Mouse (Mus musculus) midbrain, embryonic 15.5 days (tissue): ENCODE data around the gene Rassf1. TPM values are rescaled to one million over a fixed set of nuclear protein-coding genes. Genes with fewer than 3 reads are reported as not detected.

ENCODE experiments used
- ATAC-seq: fragments of 200-750 bp; cut with Nextera tagmentation; replicated peaks from 2 replicates; pipeline ENCODE4 v1.8.0; 2017; ENCODE audit warnings: moderate TSS enrichment
- H3K27ac ChIP-seq: fragments of 300-500 bp; sonication (generic); 2 replicates; pipeline ENCODE4 v1.5.1; 2015; ENCODE audit warnings: mild to moderate bottlenecking, inconsistent platforms
- H3K27me3 ChIP-seq: fragments of 300-500 bp; sonication (generic); replicated peaks from 2 replicates; pipeline ENCODE4 v1.6.1; 2015; ENCODE audit warnings: inconsistent platforms
- H3K36me3 ChIP-seq: fragments of 300-500 bp; sonication (generic); replicated peaks from 2 replicates; pipeline ENCODE4 v1.6.1; 2015; ENCODE audit warnings: inconsistent platforms
- H3K4me1 ChIP-seq: fragments of 300-500 bp; sonication (generic); 2 replicates; pipeline ENCODE4 v1.6.1; 2015; ENCODE audit warnings: inconsistent platforms
- H3K4me2 ChIP-seq: fragments of 300-500 bp; sonication (generic); 2 replicates; pipeline ENCODE4 v1.6.1; 2015; ENCODE audit warnings: inconsistent platforms, mild to moderate bottlenecking, moderate library complexity
- H3K4me3 ChIP-seq: fragments of 300-500 bp; sonication (generic); 2 replicates; pipeline ENCODE4 v1.5.1; 2015; ENCODE audit warnings: mild to moderate bottlenecking, inconsistent platforms
- H3K9ac ChIP-seq: fragments of 300-500 bp; sonication (generic); 2 replicates; pipeline ENCODE4 v1.6.1; 2015; ENCODE audit warnings: mild to moderate bottlenecking, inconsistent platforms
- H3K9me3 ChIP-seq: fragments of 300-500 bp; sonication (generic); 2 replicates; pipeline ENCODE4 v1.6.1; 2016; ENCODE audit warnings: inconsistent platforms
- WGBS: fragments of 180-500 bp; shearing (Covaris S2); methylation state at CpG from one replicate; pipeline ENCODE4 v1.1.7; 2015; ENCODE audit warnings: mixed read lengths; 5-methylcytosine and 5-hydroxymethylcytosine counted together
- polyA plus RNA-seq: library from polyadenylated mRNA; unstranded; fragments of >200 nt; fragmentation: Nextera tagmentation; extraction: Ambion mirVana; gene quantifications from 2 replicates; pipeline ENCODE4 v1.2.1, GENCODE M21; 2015

Gene Rassf1
- polyA plus RNA-seq, 1 experiment from 2014 or later: 45.3 TPM

GRCm38 (mm10) chr9:107590058-107590772 is 38.9 kb downstream of the Rassf1 start:
- no peak for ATAC-seq
- Histone ChIP-seq H3K9ac (no peak overlapping the region), H3K4me2 (no peak overlapping the region), H3K36me3 (peaks cover 11% of the 10 kb centered on the region; the same call in 1 of the 2 replicates), H3K27ac (no peak overlapping the region), H3K27me3 (no peaks in the 10 kb centered on the region), H3K4me3 (no peak overlapping the region), H3K4me1 (peaks cover 14% of the 10 kb centered on the region), H3K9me3 (no peaks in the 10 kb centered on the region)
- WGBS: 93% methylated on average over 25 of the region's 25 CpGs

DNA sequence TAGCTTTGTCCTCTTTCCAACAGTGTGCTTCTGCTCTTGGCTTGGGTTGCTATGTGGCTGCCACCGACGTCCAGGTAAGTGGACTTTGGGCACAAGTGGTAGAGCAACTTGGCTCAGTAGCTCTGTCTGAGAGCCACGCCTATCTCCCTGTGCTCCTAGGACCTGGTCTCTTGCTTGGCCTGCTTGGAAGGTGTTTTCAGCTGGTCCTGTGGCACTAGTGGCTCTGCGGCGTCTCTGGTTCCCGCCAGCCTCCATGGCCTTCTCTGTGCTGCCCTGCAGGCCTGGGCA is 39.4 kb downstream of the Rassf1 start:
- H3K36me3 ChIP-seq: peaks cover 11% of the 10 kb centered on the region; the same call in 1 of the 2 replicates
- no peak for ATAC-seq
- WGBS: 96% methylated on average over 6 of the region's 6 CpGs
- H3K4me1 ChIP-seq: peaks cover 14% of the 10 kb centered on the region
- no peak overlapping the region for H3K4me2 ChIP-seq
- H3K4me3 ChIP-seq: no peak overlapping the region
- no peaks in the 10 kb centered on the region for H3K9me3 ChIP-seq
- no peak overlapping the region for H3K27ac ChIP-seq
- no peak overlapping the region for H3K9ac ChIP-seq
- H3K27me3 ChIP-seq: no peaks in the 10 kb centered on the region

DNA sequence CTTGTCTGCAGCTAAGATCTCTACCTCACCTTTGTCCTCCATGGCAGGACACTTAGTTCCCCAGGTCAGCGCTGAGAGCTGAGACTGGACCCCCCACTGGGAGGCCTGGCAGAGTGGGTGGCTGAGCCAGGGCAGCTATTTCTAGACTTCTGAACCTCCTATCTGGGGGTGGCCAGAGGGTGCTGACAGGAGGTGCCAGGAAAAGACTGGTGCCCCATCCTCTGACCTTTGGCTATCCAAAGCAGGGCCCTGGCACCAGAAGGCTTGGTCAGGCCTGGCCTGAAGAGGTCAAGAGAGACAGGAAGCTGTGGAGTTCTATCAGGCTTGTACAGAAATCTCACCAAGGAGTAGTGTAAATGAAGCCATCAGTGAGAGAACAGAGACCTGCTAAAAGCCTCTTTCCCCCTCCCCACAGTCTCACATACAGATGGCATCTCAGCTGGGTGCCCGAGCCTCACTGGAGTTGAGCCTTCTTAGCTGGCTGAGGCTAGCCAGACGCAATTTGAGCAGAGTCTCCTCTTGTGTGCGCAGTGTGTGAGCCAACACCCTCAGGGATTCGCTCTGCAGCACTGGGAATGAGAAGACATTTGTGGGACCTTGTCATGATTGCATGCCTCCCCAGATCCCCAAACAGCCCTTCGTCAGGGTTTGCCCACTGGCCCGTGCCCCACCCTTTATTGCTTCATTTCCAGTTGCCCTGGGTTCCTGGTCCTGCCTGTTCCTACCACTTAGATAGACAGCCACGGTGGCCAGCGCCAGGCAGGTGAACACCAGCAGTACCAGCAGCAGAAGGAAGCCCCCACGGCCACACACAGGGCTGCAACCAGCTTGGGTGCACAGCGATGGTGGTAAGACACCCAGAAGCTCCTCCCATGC is 42.0 kb downstream of the Rassf1 start:
- Histone ChIP-seq H3K4me1 (peaks cover 7% of the 10 kb centered on the region), H3K4me2 (no peak overlapping the region), H3K27ac (no peak overlapping the region), H3K36me3 (peaks cover 11% of the 10 kb centered on the region; the same call in 1 of the 2 replicates), H3K27me3 (no peaks in the 10 kb centered on the region), H3K9me3 (no peaks in the 10 kb centered on the region), H3K4me3 (no peak overlapping the region), H3K9ac (no peak overlapping the region)
- ATAC-seq: no peak
- WGBS: 82% methylated on average over 11 of the region's 11 CpGs

DNA sequence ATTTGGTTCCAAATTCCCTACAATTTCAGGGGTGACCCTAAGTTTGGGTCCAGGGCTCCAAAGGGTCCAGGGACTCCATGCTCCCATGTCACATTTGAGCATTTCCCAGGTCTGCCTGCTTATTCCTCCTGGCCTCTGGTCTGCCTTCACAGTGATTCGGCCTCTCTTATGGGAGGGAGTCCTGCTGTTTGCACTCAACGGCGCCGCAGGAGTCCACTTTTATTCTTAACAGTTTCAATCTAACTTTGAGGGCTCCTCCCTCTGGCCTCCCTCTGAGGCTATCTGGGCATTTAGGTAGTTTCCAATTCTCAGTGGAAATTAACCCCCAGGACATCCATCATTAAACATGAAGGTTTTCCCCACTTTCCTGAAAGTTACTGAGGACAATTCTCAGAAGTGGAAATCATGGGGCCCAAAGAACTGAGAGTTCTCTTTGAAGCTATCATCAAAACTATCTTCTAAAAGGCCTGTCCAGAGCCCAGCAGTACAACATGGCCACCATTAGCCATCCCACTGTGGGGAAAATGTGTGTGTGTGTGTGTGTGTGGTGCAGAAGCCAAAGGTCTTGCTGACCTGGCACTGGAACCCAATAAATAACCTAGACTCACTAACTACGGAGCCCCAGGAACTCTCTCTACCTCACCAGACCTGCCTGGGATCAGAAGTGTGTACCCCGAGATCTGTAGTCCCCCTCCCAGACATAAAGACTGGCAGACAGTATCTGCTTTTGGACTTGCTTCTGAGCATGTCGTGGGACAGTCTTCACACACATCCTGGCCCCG is 43.1 kb downstream of the Rassf1 start:
- H3K4me1 ChIP-seq: no peaks in the 10 kb centered on the region
- H3K4me2 ChIP-seq: no peak overlapping the region
- H3K27me3 ChIP-seq: no peaks in the 10 kb centered on the region
- H3K9me3 ChIP-seq: no peaks in the 10 kb centered on the region
- no peak for ATAC-seq
- H3K4me3 ChIP-seq: no peak overlapping the region
- H3K9ac ChIP-seq: no peak overlapping the region
- H3K36me3 ChIP-seq: peaks cover 11% of the 10 kb centered on the region; the same call in 1 of the 2 replicates
- no peak overlapping the region for H3K27ac ChIP-seq
- 71% methylated on average over 8 of the region's 8 CpGs for WGBS

DNA sequence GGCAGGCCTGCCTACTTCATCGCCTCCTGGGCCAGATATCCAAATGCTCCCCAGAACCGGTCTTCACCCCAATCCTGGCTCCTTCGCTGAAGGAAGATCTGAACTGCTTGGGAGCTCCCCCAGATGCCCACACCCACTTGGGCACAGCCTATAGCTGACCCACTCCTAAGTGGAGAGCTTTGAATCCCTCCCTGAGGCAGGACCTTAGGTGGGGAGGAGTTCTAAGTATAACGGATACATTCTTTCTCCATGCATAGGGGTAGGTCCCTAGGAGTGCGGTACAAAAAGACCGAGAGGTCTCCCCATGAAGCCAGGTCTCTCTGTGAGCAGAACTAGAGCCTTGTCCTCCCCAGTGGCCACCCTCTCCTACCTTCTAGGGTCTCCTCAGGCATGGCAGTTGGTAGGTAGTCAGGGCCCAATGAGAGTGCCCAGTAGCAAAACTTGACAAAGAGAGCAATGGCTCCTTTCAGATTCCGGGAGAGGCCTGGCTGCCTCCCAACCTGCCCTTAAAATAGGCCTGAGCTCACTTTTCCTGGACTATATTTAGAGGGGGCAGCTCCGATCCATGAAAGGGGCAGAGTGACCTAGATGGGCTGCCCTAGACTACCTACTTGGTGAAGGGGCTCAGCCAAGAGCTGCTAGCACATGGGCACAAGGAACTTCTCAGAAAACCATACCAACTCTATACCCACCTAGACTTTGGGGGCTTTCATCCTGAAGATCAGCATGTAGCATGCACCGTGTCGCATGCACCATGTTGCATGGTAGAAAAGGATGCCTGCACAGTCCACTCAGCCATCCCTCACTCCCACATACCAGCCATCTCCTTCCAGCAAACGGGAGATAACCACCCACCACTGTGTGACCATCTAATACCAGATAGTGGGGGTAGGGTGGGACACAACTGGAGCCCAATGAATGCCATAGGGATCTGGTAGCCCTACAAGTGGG is 45.5 kb downstream of the Rassf1 start:
- no peak overlapping the region for H3K9ac ChIP-seq
- H3K4me2 ChIP-seq: no peak overlapping the region
- H3K4me1 ChIP-seq: peaks cover 2% of the 10 kb centered on the region; the same call in 1 of the 2 replicates
- H3K36me3 ChIP-seq: 0 out of 2 replicates have a peak, but pooled peaks cover 5% of the 10 kb centered on the region
- no peak for ATAC-seq
- whole genome bisulfite sequencing: 91% methylated on average over 11 of the region's 11 CpGs
- no peak overlapping the region for H3K27ac ChIP-seq
- H3K27me3 ChIP-seq: no peaks in the 10 kb centered on the region
- H3K9me3 ChIP-seq: no peaks in the 10 kb centered on the region
- no peak overlapping the region for H3K4me3 ChIP-seq

GRCm38 (mm10) chr9:107598385-107598784 is 47.0 kb downstream of the Rassf1 start:
- H3K4me2 ChIP-seq: no peak overlapping the region
- H3K36me3 ChIP-seq: 0 out of 2 replicates have a peak, but pooled peaks cover 4% of the 10 kb centered on the region
- ATAC-seq: no peak
- H3K9me3 ChIP-seq: no peaks in the 10 kb centered on the region
- no peak overlapping the region for H3K4me3 ChIP-seq
- H3K27me3 ChIP-seq: no peaks in the 10 kb centered on the region
- H3K4me1 ChIP-seq: peaks cover 8% of the 10 kb centered on the region; the same call in 1 of the 2 replicates
- H3K9ac ChIP-seq: no peak overlapping the region
- WGBS: 89% methylated on average over 5 of the region's 5 CpGs
- H3K27ac ChIP-seq: no peak overlapping the region

DNA sequence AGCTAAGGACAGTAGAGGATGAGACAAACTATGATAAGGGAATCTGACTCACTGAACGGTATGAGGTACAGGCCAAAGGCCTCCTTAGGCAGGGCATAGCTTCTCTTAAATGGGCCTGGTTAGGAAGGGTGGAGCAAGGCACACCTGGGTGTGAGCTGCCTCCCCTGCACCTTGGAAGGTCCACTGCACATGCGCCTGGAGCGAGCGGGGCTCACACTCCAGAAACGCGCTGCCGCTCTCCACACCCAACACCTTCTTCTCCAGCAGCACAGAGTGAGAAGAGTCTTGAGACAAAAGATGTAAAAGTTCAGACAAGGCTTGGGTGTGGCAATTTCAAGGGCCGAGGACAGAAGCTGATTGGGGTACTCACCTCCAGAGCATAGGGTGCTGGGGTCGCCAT is 48.1 kb downstream of the Rassf1 start:
- H3K36me3 ChIP-seq: no peaks in the 10 kb centered on the region
- no peaks in the 10 kb centered on the region for H3K27me3 ChIP-seq
- no peaks in the 10 kb centered on the region for H3K9me3 ChIP-seq
- WGBS: 89% methylated on average over 9 of the region's 9 CpGs
- H3K4me1 ChIP-seq: peaks cover 8% of the 10 kb centered on the region; the same call in 1 of the 2 replicates
- no peak overlapping the region for H3K9ac ChIP-seq
- no peak overlapping the region for H3K4me2 ChIP-seq
- no peak for ATAC-seq
- no peak overlapping the region for H3K4me3 ChIP-seq
- H3K27ac ChIP-seq: no peak overlapping the region

DNA sequence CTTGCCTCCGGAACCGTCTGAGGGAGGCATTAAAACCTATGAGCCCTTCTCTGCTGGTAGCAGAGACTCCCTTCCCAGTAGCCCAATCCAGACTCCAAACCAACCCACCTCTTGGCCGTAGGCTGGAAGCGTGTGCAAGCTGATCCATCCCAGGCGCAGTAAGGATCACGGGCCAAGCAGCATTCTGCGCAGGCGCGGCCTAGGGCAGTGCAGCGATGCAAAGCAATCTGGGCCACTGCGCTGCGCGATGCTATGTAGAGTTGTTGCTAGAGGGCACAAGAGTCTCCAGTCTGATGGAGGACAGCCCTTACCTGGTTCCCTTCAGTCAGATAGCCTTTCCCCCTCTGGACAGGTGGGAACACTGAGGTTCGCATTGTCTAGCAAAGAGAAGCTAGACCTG is 48.5 kb downstream of the Rassf1 start:
- Histone ChIP-seq H3K4me1 (peaks cover 12% of the 10 kb centered on the region), H3K4me3 (no peak overlapping the region), H3K27ac (no peak overlapping the region), H3K4me2 (no peak overlapping the region), H3K9ac (no peak overlapping the region), H3K27me3 (no peaks in the 10 kb centered on the region), H3K9me3 (no peaks in the 10 kb centered on the region), H3K36me3 (no peaks in the 10 kb centered on the region)
- ATAC-seq: no peak
- 83% methylated on average over 14 of the region's 14 CpGs for WGBS

DNA sequence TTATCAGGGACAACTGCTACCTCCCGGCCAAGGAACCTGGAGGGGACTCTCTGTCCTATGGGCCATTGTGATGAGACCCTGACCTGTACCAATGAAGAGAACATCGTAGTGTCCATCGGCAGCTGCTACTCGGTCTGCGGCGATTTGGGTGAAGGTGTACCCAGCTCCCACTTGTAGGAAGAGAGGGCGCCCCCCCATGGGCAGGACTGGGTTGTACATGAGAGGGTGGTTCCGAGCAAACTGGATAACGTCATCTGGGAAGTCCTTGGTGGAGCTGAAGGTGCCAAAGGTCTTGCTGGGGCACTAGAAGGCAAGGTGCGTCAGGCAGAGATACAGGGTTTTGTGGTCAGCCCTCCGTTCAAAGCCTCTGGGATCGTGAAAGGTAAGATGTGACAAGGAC is 49.4 kb downstream of the Rassf1 start:
- no peaks in the 10 kb centered on the region for H3K36me3 ChIP-seq
- no peak overlapping the region for H3K4me2 ChIP-seq
- H3K27me3 ChIP-seq: no peaks in the 10 kb centered on the region
- H3K4me3 ChIP-seq: no peak overlapping the region
- no peak overlapping the region for H3K9ac ChIP-seq
- peaks cover 14% of the 10 kb centered on the region for H3K4me1 ChIP-seq
- no peaks in the 10 kb centered on the region for H3K9me3 ChIP-seq
- no peak for ATAC-seq
- 79% methylated on average over 12 of the region's 12 CpGs for WGBS
- H3K27ac ChIP-seq: no peak overlapping the region

DNA sequence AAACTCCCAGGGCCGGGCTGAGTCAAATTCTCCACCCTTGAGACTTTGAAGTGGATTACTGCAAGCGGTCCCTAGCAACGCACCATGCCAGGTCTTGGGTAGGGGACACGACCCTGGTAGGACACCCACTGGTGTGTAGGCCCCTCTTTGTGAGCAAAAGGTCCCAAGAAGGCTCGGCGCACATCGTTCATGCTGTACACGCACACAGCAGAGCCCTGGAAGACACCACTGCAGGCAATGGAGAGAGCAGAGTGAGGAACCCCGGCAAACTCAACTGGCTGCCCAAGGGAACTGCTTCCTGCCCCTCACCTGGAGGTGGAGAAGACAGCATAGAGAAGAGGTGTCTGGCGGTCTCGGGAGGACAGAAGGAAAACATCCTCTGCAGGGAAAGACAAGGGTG is 49.9 kb downstream of the Rassf1 start:
- Histone ChIP-seq H3K4me3 (no peak overlapping the region), H3K4me1 (peaks cover 14% of the 10 kb centered on the region), H3K36me3 (no peaks in the 10 kb centered on the region), H3K27me3 (no peaks in the 10 kb centered on the region), H3K4me2 (no peak overlapping the region), H3K9ac (no peak overlapping the region), H3K9me3 (no peaks in the 10 kb centered on the region), H3K27ac (no peak overlapping the region)
- 86% methylated on average over 11 of the region's 11 CpGs for WGBS
- ATAC-seq: no peak

DNA sequence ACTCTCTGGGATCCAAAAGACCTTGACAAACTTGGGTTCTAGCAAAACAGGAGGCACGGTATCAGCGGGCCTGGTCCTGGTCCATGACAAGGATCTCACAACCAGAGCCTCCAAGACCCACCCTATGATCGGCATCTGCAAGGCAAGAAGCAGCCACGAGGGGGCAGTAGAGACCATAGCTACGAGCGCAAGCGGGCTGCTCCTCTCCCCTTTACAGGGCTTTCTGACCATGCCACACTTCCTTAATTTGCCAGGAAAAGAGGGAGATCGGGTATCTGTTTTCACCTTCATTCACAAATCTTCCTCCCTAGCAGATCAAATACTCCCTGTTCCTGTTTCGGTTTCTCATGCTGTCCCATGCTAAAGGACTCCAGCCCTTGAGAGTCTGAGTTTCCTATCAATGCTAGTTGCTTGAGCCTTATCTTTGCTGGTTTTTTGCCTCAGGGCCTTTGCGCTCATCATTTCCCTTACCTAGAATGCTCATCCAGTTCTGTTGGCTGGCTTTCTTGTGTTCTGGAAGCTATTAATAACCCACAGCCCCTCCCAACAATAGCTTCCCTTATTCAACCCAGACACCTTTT is 50.8 kb downstream of the Rassf1 start:
- H3K4me2 ChIP-seq: no peak overlapping the region
- H3K27ac ChIP-seq: peak overlapping the region; percentile 63

More for the DNA sequence above, 50.8 kb downstream of the Rassf1 start:
- WGBS: 12% methylated on average over 10 of the region's 10 CpGs
- ATAC-seq: peak; percentile 59
- Histone ChIP-seq H3K9ac (no peak overlapping the region), H3K9me3 (no peaks in the 10 kb centered on the region), H3K4me1 (peaks cover 14% of the 10 kb centered on the region), H3K36me3 (no peaks in the 10 kb centered on the region), H3K4me3 (no peak overlapping the region), H3K27me3 (no peaks in the 10 kb centered on the region)
